Mouse (Mus musculus) R1 (cell line): Measurements from ENCODE around the gene Gm21244.
"Not testable (repeated sequence)": the region's sequence is repeated elsewhere in the genome, so short reads cannot be mapped to it uniquely, and the experiment has no call there.

Source experiments
- DNase-seq: peaks from one replicate; pipeline ENCODE4 v3.0.0-alpha.2; 2018; ENCODE audit warnings: low read depth, low spot score

The Gm21244 gene

DNA sequence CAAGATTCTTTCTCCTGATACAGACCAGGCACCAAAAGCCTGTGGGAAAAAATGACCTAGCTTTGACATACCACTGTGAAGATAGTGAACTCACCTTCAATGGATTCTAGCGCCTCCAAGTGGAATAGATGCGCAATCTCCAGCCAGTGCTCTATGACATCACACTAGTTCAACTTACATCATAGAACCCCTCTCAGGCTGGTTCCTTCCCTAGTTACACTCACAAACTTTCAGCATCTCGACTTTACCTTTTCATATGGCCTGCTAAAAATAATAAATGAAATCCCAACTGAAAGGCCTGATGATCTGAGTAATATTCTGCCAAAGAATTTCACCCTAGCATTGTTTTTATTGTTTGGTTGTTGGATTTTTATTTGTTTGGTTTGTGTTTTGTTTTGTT lies at the start of gene Gm21244:
Gene Gm21244 (minus strand): TSS at position 101 of the 400 bp plus-strand sequence.
- DNase-seq, result not testable (repeated sequence)
